Mouse (Mus musculus): ENCODE measurements at regions not wholly inside any gene's neighbourhood (a gene's known extent, or its start where the extent isn't known, plus 50 kb on each side); places are given as distances from the start of the nearest gene placed in this dataset.

DNA sequence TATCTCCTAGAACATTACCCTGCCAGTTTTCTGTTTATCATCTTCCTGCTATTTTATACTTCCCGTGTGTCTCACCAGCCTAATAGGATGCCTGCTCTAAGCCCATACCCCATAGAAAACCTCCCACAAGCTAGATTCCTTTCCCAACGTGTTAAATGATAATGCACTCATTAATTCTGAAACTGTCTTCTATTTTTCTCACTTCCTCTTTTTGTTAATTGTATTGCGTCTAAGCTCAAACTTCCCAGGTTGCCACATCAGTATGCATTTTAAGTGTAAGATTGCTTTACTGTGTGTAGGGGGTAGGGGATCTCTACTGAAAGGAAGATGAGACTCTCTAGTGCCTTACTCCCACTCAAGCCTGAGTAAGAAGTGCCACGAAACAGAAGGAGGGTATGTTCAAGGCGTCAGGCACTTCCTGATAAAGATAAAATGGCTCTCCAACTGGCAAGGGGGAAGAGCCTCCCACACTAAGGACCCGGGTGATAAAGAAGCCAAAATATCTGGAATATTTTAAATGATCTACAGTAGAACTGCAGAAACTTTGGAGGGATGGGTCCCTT lies 518.0 kb downstream of the Efnb2 start:
- H3K4me3 ChIP-seq (ENCODE audit: control insufficient read depth in 1 of 2, insufficient read depth in 1 of 2, low read depth in 2 of 2, low read length in 2 of 2) = no peak overlapping the region
- H3K27me3 ChIP-seq (ENCODE audit: control insufficient read depth in 1 of 2, insufficient read depth in 2 of 2, low read length in 2 of 2) = no peaks in the 10 kb centered on the region
- no peaks in the 10 kb centered on the region for H3K4me1 ChIP-seq (ENCODE audit: control insufficient read depth in 1 of 2, insufficient read depth in 2 of 2, low read length in 2 of 2)
- no peak overlapping the region for H3K9ac ChIP-seq (ENCODE audit: control insufficient read depth, low read depth, low read length, poor library complexity, severe bottlenecking)
- no peak overlapping the region for H3K27ac ChIP-seq (ENCODE audit: control insufficient read depth, low read depth, low read length)
- peak; percentile 6 for DNase-seq (ENCODE audit: low read depth, low spot score)
- H3K9me3 ChIP-seq (replicated peaks; ENCODE audit: insufficient read depth, low read length) = no peaks in the 10 kb centered on the region
- TF ChIP-seq POLR2AphosphoS2 (IDR thresholded peaks at IDR 0.05; ENCODE audit: low read length) (no peak), HCFC1 (IDR thresholded peaks at IDR 0.05; ENCODE audit: low read depth, low read length) (no peak), NELFE (IDR thresholded peaks at IDR 0.05; ENCODE audit: low read depth, low read length) (no peak), TBP (IDR thresholded peaks at IDR 0.05; ENCODE audit: low read depth, low read length) (no peak), USF1 (IDR thresholded peaks at IDR 0.05; ENCODE audit: low read depth, low read length) (no peak), POLR2A (IDR thresholded peaks at IDR 0.05; ENCODE audit: control insufficient read depth in 1 of 2, insufficient read depth in 1 of 2, low read depth in 1 of 2, low read length in 2 of 2, poor library complexity in 1 of 2) (no peak), MAZ (IDR thresholded peaks at IDR 0.05; ENCODE audit: low read depth, low read length) (no peak), USF2 (IDR thresholded peaks at IDR 0.05; ENCODE audit: borderline replicate concordance in 1 of 2, insufficient read depth in 1 of 2, low read depth in 1 of 2, low read length in 2 of 2) (no peak), MXI1 (IDR thresholded peaks at IDR 0.05; ENCODE audit: low read depth, low read length) (no peak), UBTF (IDR thresholded peaks at IDR 0.05; ENCODE audit: borderline replicate concordance, insufficient read depth, low read depth, low read length) (no peak)
- H3K36me3 ChIP-seq (ENCODE audit: control insufficient read depth in 1 of 2, insufficient read depth in 2 of 2, low read length in 2 of 2) = no peaks in the 10 kb centered on the region
- H3K79me2 ChIP-seq (ENCODE audit: control insufficient read depth, insufficient read depth, low read length, poor library complexity) = no peaks in the 10 kb centered on the region

GRCm38 (mm10) chr8:8142461-8142860 lies 518.6 kb downstream of the Efnb2 start:
- no peaks in the 10 kb centered on the region for H3K4me1 ChIP-seq (ENCODE audit: control insufficient read depth in 1 of 2, insufficient read depth in 2 of 2, low read length in 2 of 2)
- H3K4me3 ChIP-seq (ENCODE audit: control insufficient read depth in 1 of 2, insufficient read depth in 1 of 2, low read depth in 2 of 2, low read length in 2 of 2) = no peak overlapping the region
- H3K27me3 ChIP-seq (ENCODE audit: control insufficient read depth in 1 of 2, insufficient read depth in 2 of 2, low read length in 2 of 2) = no peaks in the 10 kb centered on the region
- no peak overlapping the region for H3K9ac ChIP-seq (ENCODE audit: control insufficient read depth, low read depth, low read length, poor library complexity, severe bottlenecking)
- H3K36me3 ChIP-seq (ENCODE audit: control insufficient read depth in 1 of 2, insufficient read depth in 2 of 2, low read length in 2 of 2) = no peaks in the 10 kb centered on the region
- TF ChIP-seq JUND (IDR thresholded peaks at IDR 0.05; ENCODE audit: low read depth, low read length) (no peak), RAD21 (IDR thresholded peaks at IDR 0.05; ENCODE audit: low read depth, low read length) (no peak), TAL1 (IDR thresholded peaks at IDR 0.05; ENCODE audit: low read length) (no peak), TCF12 (IDR thresholded peaks at IDR 0.05; ENCODE audit: low read depth, low read length) (no peak), ZMIZ1 (IDR thresholded peaks at IDR 0.05; ENCODE audit: low read depth, low read length) (no peak), EP300 (IDR thresholded peaks at IDR 0.05; ENCODE audit: low read depth in 1 of 2, low read length in 2 of 2) (no peak), E2F4 (IDR thresholded peaks at IDR 0.05; ENCODE audit: borderline replicate concordance, low read depth, low read length) (no peak), POLR2AphosphoS5 (IDR thresholded peaks at IDR 0.05; ENCODE audit: borderline replicate concordance, low read depth, low read length) (no peak), NRF1 (IDR thresholded peaks at IDR 0.05; ENCODE audit: insufficient read depth, low read depth, low read length, poor library complexity, severe bottlenecking) (no peak), CTCF (IDR thresholded peaks at IDR 0.05 in 2 of 3, conservative IDR thresholded peaks at IDR 0.05 in 1 of 3; ENCODE audit: control insufficient read depth in 1 of 3, insufficient read depth in 1 of 3, low read depth in 2 of 3, low read length in 3 of 3, poor library complexity in 1 of 3, severe bottlenecking in 1 of 3) (no peak), NELFE (IDR thresholded peaks at IDR 0.05; ENCODE audit: low read depth, low read length) (no peak), CHD2 (IDR thresholded peaks at IDR 0.05; ENCODE audit: low read length) (no peak), MAFK (IDR thresholded peaks at IDR 0.05; ENCODE audit: borderline replicate concordance, low read depth, low read length) (no peak), RCOR1 (IDR thresholded peaks at IDR 0.05; ENCODE audit: low read depth, low read length) (no peak), USF2 (IDR thresholded peaks at IDR 0.05; ENCODE audit: borderline replicate concordance in 1 of 2, insufficient read depth in 1 of 2, low read depth in 1 of 2, low read length in 2 of 2) (no peak), MAX (IDR thresholded peaks at IDR 0.05; ENCODE audit: low read length) (no peak), CHD1 (IDR thresholded peaks at IDR 0.05; ENCODE audit: low read depth, low read length) (no peak), TBP (IDR thresholded peaks at IDR 0.05; ENCODE audit: low read depth, low read length) (no peak), ZKSCAN1 (IDR thresholded peaks at IDR 0.05; ENCODE audit: low read depth, low read length) (no peak)
- DNase-seq (ENCODE audit: low read depth, low spot score) = no peak
- H3K27ac ChIP-seq (ENCODE audit: control insufficient read depth, low read depth, low read length) = no peak overlapping the region
- no peaks in the 10 kb centered on the region for H3K79me2 ChIP-seq (ENCODE audit: control insufficient read depth, insufficient read depth, low read length, poor library complexity)
- H3K9me3 ChIP-seq (replicated peaks; ENCODE audit: insufficient read depth, low read length) = no peaks in the 10 kb centered on the region
